Mouse (Mus musculus) lung, postnatal 0 days (tissue): ENCODE measurements around the gene Flrt1.
"Not testable (repeated sequence)": the region's sequence is repeated elsewhere in the genome, so short reads cannot be mapped to it uniquely, and the experiment has no call there.

Experiments
- CTCF ChIP-seq: IDR thresholded peaks from 2 replicates; pipeline ENCODE4 v1.5.1; 2016; ENCODE audit warnings: antibody characterized with exemption, mild to moderate bottlenecking
- EP300 ChIP-seq: IDR thresholded peaks from 2 replicates; pipeline ENCODE4 v1.6.1; 2016; ENCODE audit warnings: antibody characterized with exemption, mild to moderate bottlenecking, control low read depth

DNA sequence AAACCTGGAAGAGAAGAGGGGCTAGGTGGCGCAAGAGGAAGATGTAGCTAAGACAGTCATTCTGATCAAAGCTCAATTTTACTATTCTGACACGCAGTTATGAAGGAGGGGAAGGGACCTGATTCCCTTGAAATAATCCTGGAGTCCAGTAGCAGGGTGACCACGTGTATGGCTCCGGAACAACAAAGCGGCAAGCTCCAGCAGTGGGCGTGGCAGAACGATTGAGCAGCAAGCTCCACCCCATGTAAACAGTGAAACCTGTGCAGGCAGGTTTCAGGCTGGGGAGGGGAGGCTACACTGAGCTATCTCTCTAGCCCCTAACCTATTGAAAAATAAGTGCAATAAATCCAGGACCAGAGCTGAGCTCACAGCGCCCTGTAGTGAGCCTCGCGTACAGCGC, 30.2 kb downstream of the Flrt1 start:
- TF ChIP-seq CTCF, EP300: not testable (repeated sequence)
